Mouse (Mus musculus): ENCODE data around the gene Eno2.

The Eno2 gene

DNA sequence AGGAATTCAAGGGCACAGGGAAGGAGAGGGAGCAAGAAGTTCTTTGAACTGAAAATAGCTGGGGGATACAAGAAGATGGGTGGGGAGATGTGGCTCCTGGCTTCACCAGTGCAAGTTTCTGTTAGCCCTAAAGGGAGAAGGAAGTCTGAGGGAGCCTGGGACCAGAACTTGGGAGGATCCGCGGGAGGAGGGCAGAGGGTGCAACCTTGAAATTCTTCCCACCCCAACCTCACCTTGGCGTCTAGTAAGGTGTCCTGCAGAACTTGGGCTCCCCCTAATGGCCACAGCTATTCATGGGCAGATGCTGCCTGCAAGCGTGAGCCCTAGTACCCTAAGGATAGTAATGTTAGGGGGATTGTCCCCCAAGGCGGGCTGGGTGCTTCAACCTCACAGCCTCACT lies 10.2 kb downstream of the Eno2 start:
- peak; percentile 89 for DNase-seq (ENCODE audit: low spot score)

GRCm38 (mm10) chr6:124758849-124759232 lies 10.6 kb downstream of the Eno2 start:
- DNase-seq (ENCODE audit: low spot score): no peak

DNA sequence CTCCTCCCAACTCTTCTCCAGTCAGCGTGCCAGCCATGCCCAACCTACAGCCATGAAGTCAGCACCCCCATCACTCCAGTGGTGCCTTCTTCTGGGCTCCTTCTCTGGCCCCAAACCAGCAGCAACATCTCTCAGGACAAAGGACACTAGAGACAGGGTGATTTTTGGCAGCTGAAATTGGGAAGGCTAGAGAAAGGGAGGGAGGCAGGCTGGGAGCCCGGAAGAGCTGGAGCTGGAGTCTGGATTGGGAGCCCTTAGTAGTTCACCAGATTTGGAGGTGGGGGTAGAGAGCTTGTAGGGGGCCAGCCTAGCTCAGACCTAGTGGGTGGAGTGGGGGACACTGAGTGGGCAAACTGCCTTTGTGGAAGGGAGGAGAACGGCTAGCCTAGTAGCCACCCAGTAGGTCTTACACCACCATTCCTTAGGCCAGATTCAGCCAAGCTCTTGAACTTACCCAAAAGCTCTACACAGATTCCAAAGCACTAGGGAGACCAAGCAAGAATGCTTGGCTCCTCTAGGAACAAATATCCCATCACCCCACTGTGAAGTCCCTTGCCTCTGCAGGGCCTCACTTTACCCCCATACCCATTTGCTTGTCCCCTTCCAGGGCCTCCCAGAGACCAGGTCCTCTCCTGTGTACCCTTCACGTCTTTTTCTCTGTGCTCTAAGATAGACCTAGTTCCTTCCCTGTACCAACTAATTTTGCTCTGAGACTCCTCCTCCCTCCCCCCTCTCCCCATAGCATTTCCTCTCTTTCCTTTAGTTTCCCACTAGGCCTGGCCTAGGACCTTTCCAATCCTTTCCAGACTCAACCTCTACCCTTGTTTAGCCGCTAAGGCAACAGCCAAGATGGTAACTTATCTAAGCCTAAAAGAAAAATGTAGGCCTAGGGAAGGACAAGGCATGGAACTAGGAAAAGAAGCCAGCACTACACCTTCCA lies 11.3 kb downstream of the Eno2 start:
- DNase-seq (ENCODE audit: low spot score): peak; percentile 68

DNA sequence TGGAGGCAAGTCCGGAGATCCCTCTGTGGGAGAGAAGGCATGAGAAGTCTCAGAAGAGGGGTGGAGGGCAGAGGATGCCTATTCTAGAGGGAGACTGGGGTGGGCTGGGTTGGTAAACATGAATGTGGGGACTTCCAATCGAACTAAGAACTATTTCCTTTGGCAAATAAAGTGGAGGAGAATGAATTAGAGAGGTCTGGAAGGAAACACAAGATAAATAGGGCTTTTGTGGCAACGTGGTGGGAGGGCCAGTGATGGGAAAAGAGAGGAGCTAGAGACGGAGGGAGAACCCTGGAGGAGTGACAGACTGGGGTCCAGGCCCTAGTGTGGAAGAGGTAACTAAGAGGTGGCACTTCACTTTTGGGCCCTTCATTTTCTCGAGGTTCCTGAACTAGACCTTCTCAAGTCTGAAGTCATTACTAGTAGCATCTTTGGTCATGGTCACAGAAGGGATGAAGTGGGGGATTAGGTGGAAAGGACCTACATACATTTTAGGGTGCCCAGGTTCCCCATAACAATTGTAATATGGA lies 12.1 kb downstream of the Eno2 start:
- no peak for DNase-seq (ENCODE audit: low spot score)

DNA sequence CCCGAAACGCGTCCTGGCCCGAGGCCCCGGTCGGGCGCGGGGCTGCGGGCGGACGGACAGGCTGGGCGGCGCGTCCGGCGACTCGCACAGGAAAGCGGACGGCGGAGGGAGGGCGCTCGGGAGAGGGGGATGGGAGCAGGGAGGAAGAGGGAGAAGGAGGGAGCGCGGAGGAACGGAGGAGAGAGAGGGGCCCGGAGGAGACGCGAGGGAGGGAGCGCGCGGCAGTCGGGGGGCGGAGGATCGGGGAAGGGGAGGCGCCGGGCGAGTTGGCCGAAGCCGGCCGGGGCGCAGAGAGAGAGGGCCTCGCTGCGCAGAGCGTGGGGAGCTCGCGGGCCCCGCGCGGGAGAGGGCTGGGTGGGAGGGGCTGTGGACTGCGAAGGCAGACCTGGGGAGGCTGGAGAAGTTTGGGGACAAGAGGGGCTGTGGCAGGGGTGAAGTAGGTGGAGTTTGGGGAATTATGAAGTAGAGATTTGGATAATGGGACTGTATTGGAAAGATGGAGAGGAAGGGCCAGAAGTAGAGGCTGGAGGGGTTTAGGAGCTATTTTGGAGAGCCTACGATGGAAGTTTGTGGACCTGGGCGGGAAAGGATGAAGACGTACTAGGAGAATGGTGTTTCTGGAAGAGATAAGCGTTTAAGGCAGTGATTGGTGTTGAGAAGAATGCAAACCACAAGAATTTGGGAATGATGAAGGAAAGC lies 12.7 kb downstream of the Eno2 start:
- peak; percentile 89 for DNase-seq (ENCODE audit: low spot score)

- DNase-seq (ENCODE audit: low spot score): peak; percentile 84
Observed at GRCm38 (mm10) chr6:124755831-124756595, 13.5 kb downstream of the Eno2 start, which contains the start of the genes Gm45234 and Atn1. Gene Gm45234 (minus strand): TSS chr6:124756021. Gene Atn1 (minus strand): TSS chr6:124756524.

- DNase-seq (ENCODE audit: low spot score): no peak
Observed at GRCm38 (mm10) chr6:124755306-124755705, 14.2 kb downstream of the Eno2 start.

DNA sequence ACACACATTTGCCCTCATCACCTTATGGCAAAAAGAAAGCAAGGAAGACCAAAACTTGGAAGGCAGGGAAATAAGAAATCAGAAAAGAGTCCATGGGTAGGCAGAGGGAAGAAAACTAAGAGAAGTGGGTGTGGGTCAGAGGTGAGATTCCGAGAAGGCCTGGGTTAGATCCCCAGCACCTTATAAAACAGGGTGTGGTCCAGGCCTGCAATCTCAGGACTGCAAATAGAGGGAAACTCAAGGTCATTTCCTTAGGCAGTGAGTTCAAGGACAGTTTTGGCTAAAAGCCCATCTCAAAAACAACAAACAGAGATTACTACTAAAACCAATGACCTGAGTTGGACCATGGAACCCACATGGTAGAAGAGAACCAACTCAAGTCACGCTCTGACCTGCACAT lies 15.6 kb downstream of the Eno2 start:
- DNase-seq (ENCODE audit: low spot score): no peak

GRCm38 (mm10) chr6:124750405-124750804 lies 19.1 kb downstream of the Eno2 start:
- DNase-seq (ENCODE audit: low spot score): no peak

DNA sequence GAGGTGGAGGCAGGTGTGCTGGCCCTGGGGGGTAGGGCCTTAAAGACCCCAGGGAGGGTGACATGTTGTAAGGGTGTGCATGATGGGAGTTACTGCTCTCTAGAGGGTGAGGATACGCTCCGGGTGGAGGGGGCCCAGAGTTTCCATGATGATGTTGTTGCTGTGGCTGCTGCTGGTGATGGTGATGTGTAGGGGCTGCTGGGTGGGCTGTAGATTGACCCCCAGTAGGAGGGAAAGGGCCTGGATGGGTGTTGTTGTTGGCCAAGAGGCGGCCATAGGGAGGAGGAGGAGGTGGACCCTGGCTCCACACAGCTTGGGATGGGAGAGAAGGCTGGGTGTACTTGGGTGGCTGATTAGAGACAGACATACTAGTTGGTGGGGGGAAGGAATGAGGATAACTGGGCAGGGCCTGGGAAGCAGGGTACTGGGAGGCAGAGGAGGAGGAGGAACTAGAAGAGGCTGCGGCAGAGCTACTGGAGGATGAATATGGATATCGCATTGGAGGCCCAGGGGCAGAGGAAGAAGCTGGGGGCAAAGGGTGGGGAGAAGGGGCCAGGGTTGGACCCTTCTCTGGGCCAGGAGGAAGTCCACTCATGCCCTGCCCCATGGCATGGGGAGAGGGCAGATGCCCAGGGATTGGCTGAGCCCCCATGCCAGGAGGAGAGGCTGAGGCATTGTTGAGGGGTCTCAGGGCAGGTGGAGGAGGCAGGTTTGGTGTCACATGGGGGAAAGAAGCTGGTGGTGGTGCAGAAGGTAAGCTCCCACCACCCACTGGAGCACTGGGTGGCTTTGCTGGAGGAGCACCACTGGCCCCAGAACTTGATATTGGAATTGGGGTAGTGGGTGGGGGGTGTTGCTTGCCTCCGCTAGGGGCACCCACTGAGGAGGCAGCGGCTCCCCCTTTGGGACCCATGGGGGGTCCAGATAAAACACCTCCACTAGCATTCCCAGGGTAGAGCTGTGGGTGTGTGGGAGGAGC lies 22.5 kb downstream of the Eno2 start:
- no peak for DNase-seq (ENCODE audit: low spot score)

GRCm38 (mm10) chr6:124746296-124746605 lies 23.2 kb downstream of the Eno2 start:
- no peak for DNase-seq (ENCODE audit: low spot score)

GRCm38 (mm10) chr6:124745490-124746295 lies 23.8 kb downstream of the Eno2 start:
- DNase-seq (ENCODE audit: low spot score): peak; percentile 94

GRCm38 (mm10) chr6:124744755-124745321 lies 24.6 kb downstream of the Eno2 start:
- DNase-seq (ENCODE audit: low spot score): no peak

DNA sequence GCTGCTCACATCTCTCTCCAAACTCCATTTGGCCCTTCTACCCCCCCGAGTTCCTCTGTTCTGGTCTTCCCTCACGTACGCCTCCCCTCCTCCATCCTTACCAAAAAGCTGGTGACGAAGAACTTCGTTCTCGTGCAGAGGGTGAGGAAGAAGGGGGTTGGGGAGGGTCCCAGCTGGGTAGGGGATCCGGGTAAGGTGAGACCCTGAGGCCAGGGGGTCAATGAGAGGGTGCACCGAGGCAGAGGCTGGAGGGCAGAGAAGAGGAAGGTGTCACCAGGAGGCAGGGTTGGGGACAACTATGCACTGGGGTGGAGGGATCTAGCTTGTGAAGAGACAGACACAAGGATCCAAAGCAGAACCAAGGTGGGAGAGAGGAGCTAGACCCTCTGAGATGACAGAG lies 25.8 kb downstream of the Eno2 start:
- DNase-seq (ENCODE audit: low spot score): no peak

DNA sequence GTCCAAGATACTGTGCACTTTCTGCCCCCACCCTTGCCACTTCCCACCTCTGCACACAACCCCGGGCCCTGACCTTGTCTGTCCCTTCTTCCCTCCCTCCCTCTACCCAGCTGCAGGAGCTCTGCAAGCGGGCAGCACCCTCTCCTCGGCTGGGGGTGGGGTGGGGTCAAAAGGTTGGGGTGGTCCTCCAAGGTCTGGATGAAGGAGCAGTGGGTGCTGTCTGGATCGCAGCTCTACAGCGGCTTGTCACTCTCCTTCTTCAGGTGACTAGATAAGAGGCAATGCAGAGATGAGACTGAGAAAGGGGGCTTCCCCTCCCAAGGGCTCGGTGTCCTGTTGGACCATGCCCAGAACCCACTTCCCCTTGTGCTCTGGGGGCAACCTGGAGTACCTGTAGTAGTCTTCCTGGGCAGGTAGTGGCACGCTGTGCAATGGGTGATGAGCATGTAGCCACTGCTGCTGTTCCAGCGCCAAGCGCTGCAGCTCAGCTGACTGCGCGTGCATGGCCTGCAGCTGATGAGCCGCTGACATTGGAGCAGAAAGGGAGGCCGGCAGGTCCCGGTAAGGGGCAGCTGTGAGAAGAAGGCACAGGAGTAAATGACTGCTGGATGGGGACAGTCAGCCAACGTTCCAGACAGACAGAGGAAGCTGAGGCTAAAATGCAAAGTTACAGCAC lies 26.5 kb downstream of the Eno2 start:
- DNase-seq (ENCODE audit: low spot score): no peak

- DNase-seq (ENCODE audit: low spot score): no peak
Observed at GRCm38 (mm10) chr6:124741842-124742241, 27.6 kb downstream of the Eno2 start.

- DNase-seq (ENCODE audit: low spot score): peak; percentile 88
Observed at GRCm38 (mm10) chr6:124740888-124741761, 28.3 kb downstream of the Eno2 start, which contains the start of gene Grcc10. Gene Grcc10 (minus strand): TSS chr6:124741374.

- peak; percentile 72 for DNase-seq (ENCODE audit: low spot score)
Observed at GRCm38 (mm10) chr6:124740211-124740887, 29.1 kb downstream of the Eno2 start.
